Mouse (Mus musculus) v-Abl transformed pro-B cells (cell line): ENCODE results near the gene Hyou1.
"Not testable (repeated sequence)": the region's sequence is repeated elsewhere in the genome, so short reads cannot be mapped to it uniquely, and the experiment has no call there.

ENCODE experiments used
- in situ Hi-C, 2 experiments: fragments of 400-800 bp; cut with MboI; formaldehyde crosslinking; loops; one replicate each; pipeline ENCODE4 v1.15.1; 2025; ENCODE audit not compliant: unreplicated experiment in 2 of 2

Hyou1 gene

GRCm38 (mm10) chr9:44347621-44348020, 31.7 kb upstream of the Hyou1 start:
- in situ Hi-C loops: loop anchor here in 1 of 2 experiments (10.0 kb wide), 1 partner anchor 103 kb away; the partner anchor contains the start of gene Ccdc153

GRCm38 (mm10) chr9:44348546-44348945, 30.7 kb upstream of the Hyou1 start:
- in situ Hi-C loops: loop anchor here in 1 of 2 experiments (10.0 kb wide), 1 partner anchor 104 kb away; the partner anchor contains the start of gene Ccdc153

- in situ Hi-C loops: loop anchor here in 1 of 2 experiments (10.0 kb wide), 1 partner anchor 227 kb away; no protein-coding TSS in a partner anchor
These were observed 27.9 kb upstream of the Hyou1 start for GRCm38 (mm10) chr9:44351396-44351795.

- in situ Hi-C loops: loop anchor here in 1 of 2 experiments (10.0 kb wide), 1 partner anchor 228 kb away; no protein-coding TSS in a partner anchor
These were observed 27.0 kb upstream of the Hyou1 start for GRCm38 (mm10) chr9:44352337-44352736.

GRCm38 (mm10) chr9:44353142-44353541, 26.1 kb upstream of the Hyou1 start:
- in situ Hi-C loops: loop anchor here in 1 of 2 experiments (10.0 kb wide), 1 partner anchor 228 kb away; no protein-coding TSS in a partner anchor

- in situ Hi-C loops: loop anchor here (5.0 to 10.0 kb wide), 3 partner anchors 65 to 232 kb away; no protein-coding TSS in a partner anchor
These were observed 22.1 kb upstream of the Hyou1 start for GRCm38 (mm10) chr9:44357207-44357606.

GRCm38 (mm10) chr9:44361190-44361917, 17.9 kb upstream of the Hyou1 start, which contains the start of gene Vps11:
Gene Vps11, minus strand, starts transcription at chr9:44361670.
- in situ Hi-C loops: no loop called here

- in situ Hi-C loops: not testable (repeated sequence)
These were observed 17.4 kb upstream of the Hyou1 start for GRCm38 (mm10) chr9:44361931-44362330.

- in situ Hi-C loops: no loop called here
These were observed 14.8 kb upstream of the Hyou1 start for GRCm38 (mm10) chr9:44364480-44364879.

- in situ Hi-C loops: no loop called here
These were observed 5.9 kb upstream of the Hyou1 start for GRCm38 (mm10) chr9:44373386-44373785.

GRCm38 (mm10) chr9:44376141-44376540, 3.1 kb upstream of the Hyou1 start:
- in situ Hi-C loops: no loop called here

GRCm38 (mm10) chr9:44377335-44377734, 2.0 kb upstream of the Hyou1 start:
- in situ Hi-C loops: not testable (repeated sequence)

GRCm38 (mm10) chr9:44378153-44378730, 1.0 kb upstream of the Hyou1 start:
- in situ Hi-C loops: no loop called here

- in situ Hi-C loops: no loop called here
These were observed 572 bp downstream of the Hyou1 start for GRCm38 (mm10) chr9:44379862-44380261.

- in situ Hi-C loops: no loop called here
These were observed 5.3 kb downstream of the Hyou1 start for GRCm38 (mm10) chr9:44384596-44384995.

- in situ Hi-C loops: loop anchor here in 1 of 2 experiments (5.0 kb wide), 1 partner anchor 260 kb away; no protein-coding TSS in a partner anchor
These were observed 7.9 kb downstream of the Hyou1 start for GRCm38 (mm10) chr9:44387221-44387620.

- in situ Hi-C loops: loop anchor here in 1 of 2 experiments (5.0 kb wide), 1 partner anchor 262 kb away; no protein-coding TSS in a partner anchor
These were observed 10.0 kb downstream of the Hyou1 start for GRCm38 (mm10) chr9:44389273-44389672.

GRCm38 (mm10) chr9:44391466-44391865, 12.2 kb downstream of the Hyou1 start:
- in situ Hi-C loops: no loop called here

- in situ Hi-C loops: no loop called here
These were observed 17.6 kb downstream of the Hyou1 start, which contains the start of gene Slc37a4 for GRCm38 (mm10) chr9:44396684-44397411. Gene Slc37a4, plus strand, starts transcription at chr9:44396852.

- in situ Hi-C loops: no loop called here
These were observed 18.8 kb downstream of the Hyou1 start for GRCm38 (mm10) chr9:44398087-44398486.

- in situ Hi-C loops: no loop called here
These were observed 19.3 kb downstream of the Hyou1 start for GRCm38 (mm10) chr9:44398551-44398950.
